Mouse (Mus musculus) macrophage (primary cell): Measurements from ENCODE around the gene Zfp423. TPM values are rescaled to one million over a fixed set of nuclear protein-coding genes. Genes with fewer than 3 reads are reported as not detected.

ENCODE experiments used
- H3K27ac ChIP-seq: fragments of 350-480 bp; formaldehyde crosslinking; 2 replicates; pipeline ENCODE4 v1.9.0; 2021
- H3K36me3 ChIP-seq: fragments of 350-480 bp; formaldehyde crosslinking; 2 replicates; pipeline ENCODE4 v1.9.0; 2021; ENCODE audit errors: inconsistent target
- H3K4me3 ChIP-seq: fragments of 350-480 bp; formaldehyde crosslinking; 2 replicates; pipeline ENCODE4 v1.9.0; 2021; ENCODE audit errors: inconsistent target
- H3K79me2 ChIP-seq: fragments of 350-480 bp; formaldehyde crosslinking; 2 replicates; pipeline ENCODE4 v1.9.0; 2021; ENCODE audit errors: inconsistent target
- WGBS: methylation state at CpG from one replicate; pipeline ENCODE4 v1.1.7; 2026; ENCODE audit warnings: inconsistent platforms; ENCODE audit not compliant: missing documents; 5-methylcytosine and 5-hydroxymethylcytosine counted together
- polyA plus RNA-seq: library from polyadenylated mRNA; stranded (reverse); fragments of 250-400 nt; gene quantifications from 3 replicates; pipeline ENCODE4 v1.2.4, GENCODE M21; 2018; ENCODE audit warnings: inconsistent platforms

Zfp423 gene
- polyA plus RNA-seq, 1 experiment from 2014 or later = not detected

GRCm38 (mm10) chr8:87960061-87960749, 810 bp upstream of the Zfp423 start:
- WGBS = 2% methylated on average over 70 of the region's 76 CpGs
- no peak overlapping the region for H3K4me3 ChIP-seq

GRCm38 (mm10) chr8:87958451-87959319, 710 bp downstream of the Zfp423 start:
- WGBS = 2% methylated on average over 77 of the region's 115 CpGs
- H3K27ac ChIP-seq = no peak overlapping the region
- no peak overlapping the region for H3K4me3 ChIP-seq
- no peaks in the 10 kb centered on the region for H3K79me2 ChIP-seq
- H3K36me3 ChIP-seq = no peaks in the 10 kb centered on the region

More at GRCm38 (mm10) chr8:87960061-87960749, 810 bp upstream of the Zfp423 start:
- Histone ChIP-seq H3K36me3 (no peaks in the 10 kb centered on the region), H3K27ac (no peak overlapping the region), H3K79me2 (no peaks in the 10 kb centered on the region)

GRCm38 (mm10) chr8:87957871-87958450, 1.4 kb downstream of the Zfp423 start:
- Histone ChIP-seq H3K27ac (no peak overlapping the region), H3K79me2 (no peaks in the 10 kb centered on the region), H3K36me3 (no peaks in the 10 kb centered on the region), H3K4me3 (no peak overlapping the region)
- 4% methylated on average over 16 of the region's 20 CpGs for WGBS

- Histone ChIP-seq H3K4me3 (no peak overlapping the region), H3K36me3 (no peaks in the 10 kb centered on the region), H3K27ac (no peak overlapping the region), H3K79me2 (no peaks in the 10 kb centered on the region)
- 52% methylated on average over 4 of the region's 5 CpGs for WGBS
These were observed 3.4 kb downstream of the Zfp423 start for GRCm38 (mm10) chr8:87956001-87956400.

GRCm38 (mm10) chr8:87953473-87953872, 5.9 kb downstream of the Zfp423 start:
- Histone ChIP-seq H3K79me2 (no peaks in the 10 kb centered on the region), H3K36me3 (no peaks in the 10 kb centered on the region), H3K27ac (no peak overlapping the region), H3K4me3 (no peak overlapping the region)
- 78% methylated on average over 5 of the region's 5 CpGs for WGBS

- 92% methylated on average over 6 of the region's 6 CpGs for WGBS
- no peaks in the 10 kb centered on the region for H3K79me2 ChIP-seq
- H3K36me3 ChIP-seq = no peaks in the 10 kb centered on the region
- H3K27ac ChIP-seq = no peak overlapping the region
- no peak overlapping the region for H3K4me3 ChIP-seq
These were observed 7.1 kb downstream of the Zfp423 start for GRCm38 (mm10) chr8:87952298-87952697.

GRCm38 (mm10) chr8:87944225-87944934, 15.0 kb downstream of the Zfp423 start:
- Histone ChIP-seq H3K27ac (no peak overlapping the region), H3K4me3 (no peak overlapping the region), H3K36me3 (no peaks in the 10 kb centered on the region), H3K79me2 (no peaks in the 10 kb centered on the region)
- WGBS = 77% methylated on average over 5 of the region's 5 CpGs

GRCm38 (mm10) chr8:87943651-87944091, 15.7 kb downstream of the Zfp423 start:
- Histone ChIP-seq H3K36me3 (no peaks in the 10 kb centered on the region), H3K79me2 (no peaks in the 10 kb centered on the region), H3K27ac (no peak overlapping the region), H3K4me3 (no peak overlapping the region)
- WGBS = 14% methylated on average over 42 of the region's 42 CpGs

GRCm38 (mm10) chr8:87940646-87941045, 18.7 kb downstream of the Zfp423 start:
- H3K36me3 ChIP-seq = no peaks in the 10 kb centered on the region
- WGBS = 81% methylated on average over 6 of the region's 6 CpGs
- H3K4me3 ChIP-seq = no peak overlapping the region
- H3K27ac ChIP-seq = no peak overlapping the region
- no peaks in the 10 kb centered on the region for H3K79me2 ChIP-seq

- Histone ChIP-seq H3K4me3 (no peak overlapping the region), H3K27ac (no peak overlapping the region), H3K36me3 (no peaks in the 10 kb centered on the region), H3K79me2 (no peaks in the 10 kb centered on the region)
- WGBS = 28% methylated on average over 8 of the region's 8 CpGs
These were observed 20.0 kb downstream of the Zfp423 start for GRCm38 (mm10) chr8:87939308-87939936.

GRCm38 (mm10) chr8:87938351-87939232, 20.8 kb downstream of the Zfp423 start:
- Histone ChIP-seq H3K79me2 (no peaks in the 10 kb centered on the region), H3K36me3 (no peaks in the 10 kb centered on the region), H3K27ac (no peak overlapping the region), H3K4me3 (no peak overlapping the region)
- WGBS = 15% methylated on average over 20 of the region's 20 CpGs

- H3K27ac ChIP-seq = no peak overlapping the region
- WGBS = 92% methylated on average over 3 of the region's 3 CpGs
- H3K4me3 ChIP-seq = no peak overlapping the region
- H3K36me3 ChIP-seq = no peaks in the 10 kb centered on the region
- H3K79me2 ChIP-seq = no peaks in the 10 kb centered on the region
These were observed 22.2 kb downstream of the Zfp423 start for GRCm38 (mm10) chr8:87937211-87937610.

- H3K79me2 ChIP-seq = no peaks in the 10 kb centered on the region
- no peaks in the 10 kb centered on the region for H3K36me3 ChIP-seq
- H3K4me3 ChIP-seq = no peak overlapping the region
- WGBS = 84% methylated on average over 6 of the region's 6 CpGs
- no peak overlapping the region for H3K27ac ChIP-seq
These were observed 24.2 kb downstream of the Zfp423 start for GRCm38 (mm10) chr8:87935088-87935680.
